Mouse (Mus musculus) brain, embryonic 14.5 days (tissue): Measurements from ENCODE around the gene Ncor1. TPM values are rescaled to one million over a fixed set of nuclear protein-coding genes. Genes with fewer than 3 reads are reported as not detected.
"Not testable (repeated sequence)": the region's sequence is repeated elsewhere in the genome, so short reads cannot be mapped to it uniquely, and the experiment has no call there.

ENCODE experiments used
- DNase-seq: peaks from one replicate; pipeline ENCODE4 v3.0.0-alpha.2; 2011; ENCODE audit warnings: low read depth
- CTCF ChIP-seq: fragments of 200-500 bp; IDR thresholded peaks from 2 replicates; pipeline ENCODE4 v1.5.1; 2012; ENCODE audit warnings: inconsistent platforms, mild to moderate bottlenecking, moderate library complexity, borderline replicate concordance; ENCODE audit not compliant: insufficient read depth, insufficient read length; ENCODE audit errors: extremely low read depth
- POLR2A ChIP-seq: fragments of 200-500 bp; IDR thresholded peaks from 2 replicates; pipeline ENCODE4 v1.6.1; 2012; ENCODE audit warnings: mild to moderate bottlenecking, inconsistent platforms, borderline replicate concordance; ENCODE audit not compliant: poor library complexity, insufficient read depth, insufficient read length, severe bottlenecking; ENCODE audit errors: extremely low read depth
- polyA plus RNA-seq: library from polyadenylated mRNA; depleted of rRNA; stranded (reverse); fragments of >200 nt; gene quantifications from 2 replicates; pipeline ENCODE4 v1.2.3, GENCODE M21; 2012

Ncor1 gene
- polyA plus RNA-seq, 1 experiment: 164 TPM

GRCm38 (mm10) chr11:62476156-62476555 lies 17.8 kb upstream of the Ncor1 start:
- TF ChIP-seq CTCF (no peak), POLR2A (no peak)
- DNase-seq: no peak

- DNase-seq: no peak
- TF ChIP-seq CTCF (no peak), POLR2A (no peak)
Observed at GRCm38 (mm10) chr11:62473516-62473915, 15.2 kb upstream of the Ncor1 start.

GRCm38 (mm10) chr11:62470451-62470850 lies 12.1 kb upstream of the Ncor1 start:
- TF ChIP-seq POLR2A (no peak), CTCF (no peak)
- DNase-seq: no peak

- not testable (repeated sequence) for DNase-seq
Observed at GRCm38 (mm10) chr11:62467289-62467688, 8.9 kb upstream of the Ncor1 start.

GRCm38 (mm10) chr11:62466546-62466945 lies 8.2 kb upstream of the Ncor1 start:
- TF ChIP-seq CTCF (no peak), POLR2A (no peak)

GRCm38 (mm10) chr11:62465849-62466248 lies 7.5 kb upstream of the Ncor1 start:
- no peak for TF ChIP-seq POLR2A
- TF ChIP-seq CTCF: no peak
- DNase-seq: no peak

More at GRCm38 (mm10) chr11:62466546-62466945, 8.2 kb upstream of the Ncor1 start:
- no peak for DNase-seq

- DNase-seq: no peak
- no peak for TF ChIP-seq CTCF
Observed at GRCm38 (mm10) chr11:62464696-62465095, 6.4 kb upstream of the Ncor1 start.

GRCm38 (mm10) chr11:62463225-62463915 lies 5.0 kb upstream of the Ncor1 start:
- peak; percentile 8 for DNase-seq
- TF ChIP-seq CTCF (no peak), POLR2A (no peak)

GRCm38 (mm10) chr11:62462529-62462928 lies 4.2 kb upstream of the Ncor1 start:
- DNase-seq: not testable (repeated sequence)

GRCm38 (mm10) chr11:62458780-62459179 lies 439 bp upstream of the Ncor1 start:
- DNase-seq: no peak
- TF ChIP-seq POLR2A (no peak), CTCF (no peak)

- DNase-seq: no peak
- TF ChIP-seq CTCF (no peak), POLR2A (no peak)
Observed at GRCm38 (mm10) chr11:62457891-62458270, 460 bp downstream of the Ncor1 start.

GRCm38 (mm10) chr11:62457241-62457890 lies 975 bp downstream of the Ncor1 start:
- DNase-seq: peak; percentile 96

More at GRCm38 (mm10) chr11:62457241-62457890, 975 bp downstream of the Ncor1 start:
- TF ChIP-seq CTCF (no peak), POLR2A (peak; percentile 88)
